Mouse (Mus musculus): ENCODE measurements around the gene Ephb1. TPM values are rescaled to one million over a fixed set of nuclear protein-coding genes. Genes with fewer than 3 reads are reported as not detected.

Gene Ephb1
- total and polyA plus RNA-seq, 2 experiments from 2014 or later = 34.9 to 48.6 TPM

GRCm38 (mm10) chr9:102297176-102297575 is 57.3 kb downstream of the Ephb1 start:
- Histone ChIP-seq H3K4me3 (ENCODE audit: low read depth, low read length) (no peak overlapping the region), H3K36me3 (ENCODE audit: insufficient read depth) (no peaks in the 10 kb centered on the region), H3K9me3 (ENCODE audit: low read length) (no peaks in the 10 kb centered on the region), H3K27ac (ENCODE audit: low read depth, low read length) (no peak overlapping the region), H3K4me2 (ENCODE audit: low read depth) (no peak overlapping the region), H3K27me3 (ENCODE audit: insufficient read depth, low read length) (no peaks in the 10 kb centered on the region), H3K4me1 (ENCODE audit: insufficient read depth) (no peaks in the 10 kb centered on the region), H3K9ac (no peak overlapping the region)
- ATAC-seq (no peak), DNase-seq (no peak)
- no peak for TF ChIP-seq CTCF (IDR thresholded peaks at IDR 0.05; ENCODE audit: low read depth)
- 76% methylated on average over 3 of the region's 3 CpGs for WGBS

GRCm38 (mm10) chr9:102293605-102294004 is 60.9 kb downstream of the Ephb1 start:
- H3K9ac ChIP-seq = no peak overlapping the region

GRCm38 (mm10) chr9:102291230-102291629 is 63.3 kb downstream of the Ephb1 start:
- H3K4me1 ChIP-seq (ENCODE audit: insufficient read depth) = peaks cover 8% of the 10 kb centered on the region; the same call in 1 of the 2 replicates
- H3K36me3 ChIP-seq (ENCODE audit: insufficient read depth) = no peaks in the 10 kb centered on the region
- no peak overlapping the region for H3K27ac ChIP-seq (ENCODE audit: low read depth, low read length)
- H3K9me3 ChIP-seq (ENCODE audit: low read length) = no peaks in the 10 kb centered on the region
- no peak overlapping the region for H3K4me3 ChIP-seq (ENCODE audit: low read depth, low read length)
- no peak for DNase-seq
- H3K4me2 ChIP-seq (ENCODE audit: low read depth) = no peak overlapping the region
- no peak for ATAC-seq
- WGBS = 69% methylated on average over 3 of the region's 3 CpGs
- TF ChIP-seq CTCF (IDR thresholded peaks at IDR 0.05; ENCODE audit: low read depth) = no peak
- no peaks in the 10 kb centered on the region for H3K27me3 ChIP-seq (ENCODE audit: insufficient read depth, low read length)
- no peak overlapping the region for H3K9ac ChIP-seq

More at GRCm38 (mm10) chr9:102293605-102294004, 60.9 kb downstream of the Ephb1 start:
- H3K4me2 ChIP-seq (ENCODE audit: low read depth) = no peak overlapping the region
- H3K36me3 ChIP-seq (ENCODE audit: insufficient read depth) = no peaks in the 10 kb centered on the region
- H3K4me3 ChIP-seq (ENCODE audit: low read depth, low read length) = no peak overlapping the region
- no peaks in the 10 kb centered on the region for H3K27me3 ChIP-seq (ENCODE audit: insufficient read depth, low read length)
- no peak for TF ChIP-seq CTCF (IDR thresholded peaks at IDR 0.05; ENCODE audit: low read depth)
- WGBS = 91% methylated on average over 3 of the region's 3 CpGs
- DNase-seq = no peak
- H3K27ac ChIP-seq (ENCODE audit: low read depth, low read length) = no peak overlapping the region
- no peak for ATAC-seq
- H3K4me1 ChIP-seq (ENCODE audit: insufficient read depth) = 0 out of 2 replicates have a peak, but pooled peaks cover 3% of the 10 kb centered on the region
- H3K9me3 ChIP-seq (ENCODE audit: low read length) = no peaks in the 10 kb centered on the region

- WGBS = 80% methylated on average over 3 of the region's 3 CpGs
- no peak overlapping the region for H3K9ac ChIP-seq
- 0 out of 2 replicates have a peak, but pooled peaks cover 4% of the 10 kb centered on the region for H3K9me3 ChIP-seq (ENCODE audit: low read length)
- no peak overlapping the region for H3K27ac ChIP-seq (ENCODE audit: low read depth, low read length)
- H3K4me3 ChIP-seq (ENCODE audit: low read depth, low read length) = no peak overlapping the region
- H3K27me3 ChIP-seq (ENCODE audit: insufficient read depth, low read length) = no peaks in the 10 kb centered on the region
- peaks cover 8% of the 10 kb centered on the region; the same call in 1 of the 2 replicates for H3K4me1 ChIP-seq (ENCODE audit: insufficient read depth)
- H3K4me2 ChIP-seq (ENCODE audit: low read depth) = no peak overlapping the region
- ATAC-seq = no peak; the same call in 1 of the 2 replicates
- TF ChIP-seq CTCF (IDR thresholded peaks at IDR 0.05; ENCODE audit: low read depth) = no peak
- no peaks in the 10 kb centered on the region for H3K36me3 ChIP-seq (ENCODE audit: insufficient read depth)
- no peak for DNase-seq
These were observed 66.1 kb downstream of the Ephb1 start for GRCm38 (mm10) chr9:102288356-102288755.

- DNase-seq = no peak
- ATAC-seq = no peak
- Histone ChIP-seq H3K27ac (ENCODE audit: low read depth, low read length) (no peak overlapping the region), H3K9ac (no peak overlapping the region), H3K9me3 (ENCODE audit: low read length) (no peaks in the 10 kb centered on the region), H3K4me2 (ENCODE audit: low read depth) (no peak overlapping the region), H3K4me1 (ENCODE audit: insufficient read depth) (no peaks in the 10 kb centered on the region), H3K36me3 (ENCODE audit: insufficient read depth) (no peaks in the 10 kb centered on the region), H3K27me3 (ENCODE audit: insufficient read depth, low read length) (no peaks in the 10 kb centered on the region), H3K4me3 (ENCODE audit: low read depth, low read length) (no peak overlapping the region)
- 64% methylated on average over 3 of the region's 3 CpGs for WGBS
- no peak for TF ChIP-seq CTCF (IDR thresholded peaks at IDR 0.05; ENCODE audit: low read depth)
These were observed 78.6 kb downstream of the Ephb1 start for GRCm38 (mm10) chr9:102275931-102276330.

- H3K4me1 ChIP-seq (ENCODE audit: insufficient read depth) = no peaks in the 10 kb centered on the region
- DNase-seq (no peak), ATAC-seq (no peak)
- H3K27ac ChIP-seq (ENCODE audit: low read depth, low read length) = no peak overlapping the region
- no peaks in the 10 kb centered on the region for H3K27me3 ChIP-seq (ENCODE audit: insufficient read depth, low read length)
- H3K9ac ChIP-seq = no peak overlapping the region
- no peak overlapping the region for H3K4me3 ChIP-seq (ENCODE audit: low read depth, low read length)
- H3K36me3 ChIP-seq (ENCODE audit: insufficient read depth) = no peaks in the 10 kb centered on the region
- 73% methylated on average over 8 of the region's 8 CpGs for WGBS
- TF ChIP-seq CTCF (IDR thresholded peaks at IDR 0.05; ENCODE audit: low read depth) = no peak
- no peak overlapping the region for H3K4me2 ChIP-seq (ENCODE audit: low read depth)
- H3K9me3 ChIP-seq (ENCODE audit: low read length) = no peaks in the 10 kb centered on the region
These were observed 80.5 kb downstream of the Ephb1 start for GRCm38 (mm10) chr9:102274016-102274415.

GRCm38 (mm10) chr9:102273469-102273808 is 81.1 kb downstream of the Ephb1 start:
- Histone ChIP-seq H3K9me3 (ENCODE audit: low read length) (no peaks in the 10 kb centered on the region), H3K27me3 (ENCODE audit: insufficient read depth, low read length) (no peaks in the 10 kb centered on the region), H3K9ac (no peak overlapping the region), H3K27ac (ENCODE audit: low read depth, low read length) (no peak overlapping the region), H3K4me2 (ENCODE audit: low read depth) (no peak overlapping the region), H3K36me3 (ENCODE audit: insufficient read depth) (no peaks in the 10 kb centered on the region), H3K4me1 (ENCODE audit: insufficient read depth) (no peaks in the 10 kb centered on the region), H3K4me3 (ENCODE audit: low read depth, low read length) (no peak overlapping the region)
- no peak for DNase-seq
- ATAC-seq = no peak
- TF ChIP-seq CTCF (IDR thresholded peaks at IDR 0.05; ENCODE audit: low read depth) = no peak
- 60% methylated on average over 6 of the region's 6 CpGs for WGBS
